Mouse (Mus musculus) CH12.LX (cell line): ENCODE data around the gene Caprin2. TPM values are rescaled to one million over a fixed set of nuclear protein-coding genes. Genes with fewer than 3 reads are reported as not detected.
A peak's percentile ranks its signal among the peaks of the same experiment; 100 is the strongest.

ENCODE experiments used
- DNase-seq: peaks from one replicate; pipeline ENCODE4 v3.0.0-alpha.2; 2013; ENCODE audit errors: extremely low read depth
- H3K27ac ChIP-seq: 2 replicates; pipeline ENCODE4 v1.5.1; 2012; ENCODE audit warnings: low read depth, mild to moderate bottlenecking, control low read depth, moderate library complexity; ENCODE audit not compliant: insufficient read depth
- H3K27me3 ChIP-seq: replicated peaks from 2 replicates; pipeline ENCODE3; 2012; ENCODE audit warnings: inconsistent platforms
- H3K36me3 ChIP-seq, 2 experiments: replicated peaks in 1 of 2; 2 replicates each; pipeline versions ENCODE3 to v1.6.1; 2012; ENCODE audit warnings: inconsistent platforms in 1 of 2, low read length in 1 of 2, mild to moderate bottlenecking in 1 of 2, mixed read lengths in 1 of 2, moderate library complexity in 1 of 2; ENCODE audit not compliant: control insufficient read depth in 1 of 2, insufficient read depth in 1 of 2
- H3K4me1 ChIP-seq, 2 experiments: 2 replicates each; pipeline ENCODE4 v1.6.1; 2012; ENCODE audit warnings: inconsistent platforms in 1 of 2, moderate library complexity in 1 of 2; ENCODE audit not compliant: insufficient read depth in 2 of 2, control insufficient read depth in 1 of 2
- H3K4me2 ChIP-seq: 2 replicates; pipeline ENCODE4 v1.6.1; 2012; ENCODE audit warnings: low read depth, mild to moderate bottlenecking, control low read depth; ENCODE audit not compliant: poor library complexity, insufficient read depth, severe bottlenecking
- H3K4me3 ChIP-seq, 3 experiments: fragments of 150-350 bp in 1 of 3; sonication (generic) in 1 of 3; replicated peaks in 1 of 3; 2 replicates each; pipeline versions ENCODE3 to v1.5.1; 2011 to 2012; ENCODE audit warnings: low read depth in 2 of 3, low read length in 2 of 3, mild to moderate bottlenecking in 2 of 3, moderate library complexity in 2 of 3, control low read depth in 1 of 3, improper control_type of control experiment in 1 of 3, inconsistent platforms in 1 of 3, mixed read lengths in 1 of 3; ENCODE audit not compliant: poor library complexity in 1 of 3
- H3K79me2 ChIP-seq: replicated peaks from 2 replicates; pipeline ENCODE4 v1.6.1; 2012; ENCODE audit warnings: mild to moderate bottlenecking, moderate library complexity; ENCODE audit not compliant: control insufficient read depth, poor library complexity, insufficient read depth, severe bottlenecking; ENCODE audit errors: extremely low read depth
- H3K9ac ChIP-seq: 2 replicates; pipeline ENCODE4 v1.6.1; 2012; ENCODE audit warnings: low read depth, mild to moderate bottlenecking, control low read depth, moderate library complexity; ENCODE audit not compliant: insufficient read depth
- H3K9me3 ChIP-seq: replicated peaks from 2 replicates; pipeline ENCODE3; 2012; ENCODE audit warnings: low read length, inconsistent platforms, mixed read lengths
- CHD1 ChIP-seq: IDR thresholded peaks from 2 replicates; pipeline ENCODE4 v1.6.1; 2012; ENCODE audit warnings: low read depth, low read length, improper control_type of control experiment, inconsistent platforms
- CHD2 ChIP-seq: IDR thresholded peaks from 2 replicates; pipeline ENCODE4 v1.6.1; 2011; ENCODE audit warnings: low read length, improper control_type of control experiment
- CTCF ChIP-seq, 2 experiments: IDR thresholded peaks in 1 of 2; conservative IDR thresholded peaks in 1 of 2; 2 replicates each; pipeline ENCODE4 v1.5.1; 2011 to 2012; ENCODE audit warnings: low read depth in 2 of 2, low read length in 2 of 2, improper control_type of control experiment in 1 of 2, inconsistent platforms in 1 of 2, mild to moderate bottlenecking in 1 of 2, moderate library complexity in 1 of 2
- ELF1 ChIP-seq: IDR thresholded peaks from 2 replicates; pipeline ENCODE4 v1.6.1; 2014; ENCODE audit warnings: low read depth, mild to moderate bottlenecking, inconsistent platforms, low read length, improper control_type of control experiment
- EP300 ChIP-seq: IDR thresholded peaks from 2 replicates; pipeline ENCODE4 v1.6.1; 2011; ENCODE audit warnings: low read length, improper control_type of control experiment
- HCFC1 ChIP-seq: IDR thresholded peaks from 2 replicates; pipeline ENCODE4 v1.6.1; 2012; ENCODE audit warnings: low read depth, mild to moderate bottlenecking, inconsistent platforms, low read length, improper control_type of control experiment
- MAX ChIP-seq: IDR thresholded peaks from 2 replicates; pipeline ENCODE4 v1.6.1; 2011; ENCODE audit warnings: low read length, improper control_type of control experiment
- MAZ ChIP-seq: IDR thresholded peaks from 2 replicates; pipeline ENCODE4 v1.6.1; 2012; ENCODE audit warnings: low read depth, mild to moderate bottlenecking, inconsistent platforms, low read length, improper control_type of control experiment, moderate library complexity
- MEF2A ChIP-seq: IDR thresholded peaks from 2 replicates; pipeline ENCODE4 v1.6.1; 2014; ENCODE audit warnings: low read depth, mild to moderate bottlenecking, inconsistent platforms, low read length, improper control_type of control experiment, borderline replicate concordance
- POLR2A ChIP-seq: IDR thresholded peaks from 2 replicates; pipeline ENCODE4 v1.6.1; 2011; ENCODE audit warnings: low read depth, mild to moderate bottlenecking, improper control_type of control experiment, low read length
- RAD21 ChIP-seq: IDR thresholded peaks from 2 replicates; pipeline ENCODE4 v1.6.1; 2011; ENCODE audit warnings: low read depth, mild to moderate bottlenecking, low read length, improper control_type of control experiment, moderate library complexity
- SMC3 ChIP-seq: IDR thresholded peaks from 2 replicates; pipeline ENCODE4 v1.6.1; 2011; ENCODE audit warnings: low read depth, low read length, improper control_type of control experiment
- UBTF ChIP-seq: IDR thresholded peaks from 2 replicates; pipeline ENCODE4 v1.6.1; 2012; ENCODE audit warnings: low read depth, mild to moderate bottlenecking, inconsistent platforms, low read length, improper control_type of control experiment, moderate library complexity
- USF1 ChIP-seq: IDR thresholded peaks from 2 replicates; pipeline ENCODE4 v1.6.1; 2014; ENCODE audit warnings: low read depth, mild to moderate bottlenecking, inconsistent platforms, low read length, improper control_type of control experiment
- ZC3H11A ChIP-seq: IDR thresholded peaks from 2 replicates; pipeline ENCODE4 v1.6.1; 2012; ENCODE audit warnings: low read depth, mild to moderate bottlenecking, inconsistent platforms, low read length, improper control_type of control experiment
- ZKSCAN1 ChIP-seq: IDR thresholded peaks from 2 replicates; pipeline ENCODE4 v1.6.1; 2012; ENCODE audit warnings: low read depth, inconsistent platforms, low read length, improper control_type of control experiment, borderline replicate concordance
- ZMIZ1 ChIP-seq: IDR thresholded peaks from 2 replicates; pipeline ENCODE4 v1.6.1; 2012; ENCODE audit warnings: low read depth, mild to moderate bottlenecking, inconsistent platforms, low read length, improper control_type of control experiment
- dilution Hi-C: fragments of 300-500 bp; cut with MboI; formaldehyde crosslinking; loops from 2 replicates; pipeline ENCODE4 v1.14.3; 2020; ENCODE audit warnings: low sequenced_read_pairs; ENCODE audit not compliant: extremely low pct_unique_long_range_greater_than_20kb, extremely low pct_ligation_motif_present
- in situ Hi-C: fragments of 300-500 bp; cut with MboI; formaldehyde crosslinking; loops from 3 replicates; pipeline ENCODE4 v1.14.3; 2019; ENCODE audit warnings: low sequenced_read_pairs, low pct_ligation_motif_present, low pct_unique_long_range_greater_than_20kb, mixed read lengths
- polyA plus RNA-seq: library from polyadenylated mRNA; unstranded; fragments of >175 nt; gene quantifications from 2 replicates; pipeline ENCODE4 v1.2.1, GENCODE M21; 2012; ENCODE audit warnings: low read depth; ENCODE audit not compliant: insufficient read length
- total RNA-seq, 2 experiments: library from RNA; depleted of rRNA; stranded (reverse); fragments of 300-350 nt in 1 of 2; fragments of >200 nt in 1 of 2; gene quantifications; 2 replicates each; pipeline ENCODE4 v1.2.3; 2012 to 2014

Caprin2 gene
- total and polyA plus RNA-seq, 3 experiments, result 0.93 to 3.2 (median 2.0) TPM

- Histone ChIP-seq H3K4me2 (no peak overlapping the region), H3K27ac (no peak overlapping the region), H3K79me2 (peaks cover 58% of the 10 kb centered on the region), H3K4me1 (peaks cover 8 to 61% of the 10 kb centered on the region in 2 experiments), H3K4me3 (no peak overlapping the region), H3K9ac (no peak overlapping the region)
- no peak for DNase-seq
- in situ Hi-C loops, result loop anchor here (25.0 kb wide), 1 partner anchor 177 kb away; the partner anchor contains the start of gene Dennd5b
- TF ChIP-seq CTCF (conservative IDR thresholded peaks at IDR 0.05 in 1 of 2, IDR thresholded peaks at IDR 0.05 in 1 of 2; ENCODE audit: low read depth in 2 of 2, low read length in 2 of 2) (no peak), USF1 (no peak), MEF2A (no peak), ELF1 (no peak), POLR2A (no peak), CHD1 (no peak), CHD2 (no peak), ZMIZ1 (no peak)
- TF ChIP-seq, all 38 proteins: peak for 0
- dilution Hi-C loops, result no loop called here
- Histone ChIP-seq H3K9me3 (no peaks in the 10 kb centered on the region), H3K27me3 (no peaks in the 10 kb centered on the region), H3K36me3 (peaks cover 15 to 69% of the 10 kb centered on the region in 2 experiments)
Observed at GRCm38 (mm10) chr6:148934961-148935590, 39.0 kb upstream of the Caprin2 start.

- peaks cover 5 to 41% of the 10 kb centered on the region in 2 experiments for H3K4me1 ChIP-seq
- TF ChIP-seq RAD21 (no peak; the same call in 1 of the 2 replicates), MAX (no peak), UBTF (no peak), ZKSCAN1 (no peak), MAZ (no peak), CHD1 (no peak), CTCF (conservative IDR thresholded peaks at IDR 0.05 in 1 of 2, IDR thresholded peaks at IDR 0.05 in 1 of 2; ENCODE audit: low read depth in 2 of 2, low read length in 2 of 2) (peak in 1 of 2 experiments; percentile 50; a peak in 2 of 4 replicates), SMC3 (peak; percentile 1; the same call in 1 of the 2 replicates), HCFC1 (no peak), EP300 (no peak), ZC3H11A (no peak)
- in situ Hi-C loops (loop anchor here (25.0 kb wide), 1 partner anchor 181 kb away; the partner anchor contains the start of gene Dennd5b), dilution Hi-C loops (no loop called here)
- H3K4me3 ChIP-seq, result no peak overlapping the region
- H3K9me3 ChIP-seq, result no peaks in the 10 kb centered on the region
- no peak overlapping the region for H3K27ac ChIP-seq
- peaks cover 32% of the 10 kb centered on the region for H3K79me2 ChIP-seq
- no peak overlapping the region for H3K9ac ChIP-seq
- H3K36me3 ChIP-seq, result peaks cover 31 to 79% of the 10 kb centered on the region in 2 experiments
- DNase-seq, result no peak
- no peaks in the 10 kb centered on the region for H3K27me3 ChIP-seq
- no peak overlapping the region for H3K4me2 ChIP-seq
Observed at GRCm38 (mm10) chr6:148931281-148931680, 35.2 kb upstream of the Caprin2 start.
